9 mouse cellular contexts compared by ENCODE assay signal in the genomic region with DNA sequence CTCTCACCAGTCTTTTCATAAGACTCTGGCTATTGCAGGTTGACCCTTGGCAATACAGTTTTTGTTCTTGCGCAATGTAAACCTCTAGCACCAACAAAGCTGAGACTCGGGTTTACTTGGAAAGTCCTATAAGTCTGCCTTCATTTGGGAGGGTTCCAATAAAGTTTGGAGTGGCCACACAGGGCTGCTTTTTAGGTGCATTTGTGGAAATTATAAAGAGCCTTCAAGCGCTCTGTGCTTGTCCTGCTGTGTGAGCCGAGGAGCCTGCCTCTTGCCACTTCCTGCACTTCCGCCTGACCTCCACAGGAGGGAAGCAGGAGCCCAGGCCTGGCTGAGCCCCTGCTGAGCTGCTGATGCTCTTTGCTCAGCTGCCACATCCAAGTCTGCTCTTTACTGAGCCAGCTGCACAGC. TPM values are rescaled to one million over a fixed set of nuclear protein-coding genes. Genes with fewer than 3 reads are reported as not detected.
A peak's percentile ranks its signal among the peaks of the same experiment; 100 is the strongest.
DNase-seq lines count a peak whose midpoint lies in the region; ATAC-seq and TF ChIP-seq lines count a peak whose summit lies in the region.
"Had no signal": no experiment of that assay in that cellular context is flagged by ENCODE, and none has a peak within 500 bp of the region (broad histone marks: within the 10 kb centered on the region; RNA-seq: fewer than 3 reads in every experiment).

No protein-coding gene starts in this region.

- peak; percentile 55 to 59 for DNase-seq in layer of hippocampus, postnatal 10 days (ENCODE audit: low spot score in 2 of 2)
- DNase-seq in layer of hippocampus, postnatal 25 days (ENCODE audit: extremely low spot score in 1 of 2, low spot score in 1 of 2) = no peak
- peak; percentile 71 for DNase-seq in adrenal gland, postnatal 25 days
- DNase-seq in forelimb bud, embryonic 11.5 days (ENCODE audit: low read depth, low spot score) = peak; percentile 66
- DNase-seq in liver, postnatal 0 days = peak; percentile 64

- TF ChIP-seq CTCF in liver, postnatal 0 days (IDR thresholded peaks at IDR 0.05; ENCODE audit: low read depth) = peak; percentile 84

- ATAC-seq in intestine, embryonic 16.5 days = peak; percentile 82
- peak; percentile 90 for ATAC-seq in liver, postnatal 0 days
- peak; percentile 64; the same call in 1 of the 2 replicates for ATAC-seq in neural tube, embryonic 13.5 days (ENCODE audit: low read depth)
- no peak for ATAC-seq in erythroid progenitor cell, adult 5-6 weeks (replicated peaks; ENCODE audit: low FRiP score, poor library complexity, severe bottlenecking)

- WGBS in intestine, embryonic 16.5 days = 32% methylated on average over 5 of the region's 5 CpGs
- WGBS in liver, postnatal 0 days (ENCODE audit: insufficient replicate concordance) = 29% methylated on average over 5 of the region's 5 CpGs
- 32% methylated on average over 5 of the region's 5 CpGs for WGBS in neural tube, embryonic 13.5 days

- peaks cover 3% of the 10 kb centered on the region; the same call in 1 of the 2 replicates for H3K4me1 ChIP-seq in intestine, embryonic 16.5 days (ENCODE audit: control insufficient read depth, insufficient read depth, low read length)
- H3K4me1 ChIP-seq in liver, postnatal 0 days (ENCODE audit: insufficient read depth) = peaks cover 11% of the 10 kb centered on the region
- H3K4me1 ChIP-seq in neural tube, embryonic 13.5 days (replicated peaks) = no peaks in the 10 kb centered on the region; the same call in 1 of the 2 replicates

- peaks cover 6% of the 10 kb centered on the region; the same call in 1 of the 2 replicates for H3K36me3 ChIP-seq in intestine, embryonic 16.5 days (ENCODE audit: control insufficient read depth, insufficient read depth, low read length)
- peaks cover 19% of the 10 kb centered on the region for H3K36me3 ChIP-seq in liver, postnatal 0 days (replicated peaks; ENCODE audit: insufficient read depth, low read length)
- peaks cover 29% of the 10 kb centered on the region for H3K36me3 ChIP-seq in neural tube, embryonic 13.5 days

- H3K27me3 ChIP-seq in intestine, embryonic 16.5 days (replicated peaks; ENCODE audit: control insufficient read depth, insufficient read depth, low read length) = no peaks in the 10 kb centered on the region
- no peaks in the 10 kb centered on the region for H3K27me3 ChIP-seq in liver, postnatal 0 days (ENCODE audit: insufficient read depth, low read length)
- no peaks in the 10 kb centered on the region for H3K27me3 ChIP-seq in neural tube, embryonic 13.5 days

- no peaks in the 10 kb centered on the region for H3K9me3 ChIP-seq in intestine, embryonic 16.5 days (ENCODE audit: control insufficient read depth, low read length)
- H3K9me3 ChIP-seq in liver, postnatal 0 days (ENCODE audit: low read length) = no peaks in the 10 kb centered on the region
- no peaks in the 10 kb centered on the region for H3K9me3 ChIP-seq in neural tube, embryonic 13.5 days
- H3K9me3 ChIP-seq: megakaryocyte, embryonic 14.5 days had no signal

- no peak overlapping the region for H3K9ac ChIP-seq in intestine, embryonic 16.5 days (ENCODE audit: low read depth, low read length)
- H3K9ac ChIP-seq in liver, postnatal 0 days (replicated peaks) = no peak overlapping the region
- H3K9ac ChIP-seq in neural tube, embryonic 13.5 days = no peak overlapping the region

- TF ChIP-seq EP300 in liver, postnatal 0 days (IDR thresholded peaks at IDR 0.05; ENCODE audit: low read depth) = no peak

- no peak overlapping the region for H3K27ac ChIP-seq in intestine, embryonic 16.5 days (ENCODE audit: low read length)
- peak overlapping the region; percentile 41; the same call in 1 of the 2 replicates for H3K27ac ChIP-seq in liver, postnatal 0 days (ENCODE audit: low read depth)
- H3K27ac ChIP-seq in neural tube, embryonic 13.5 days (replicated peaks) = no peak overlapping the region

- H3K4me3 ChIP-seq in intestine, embryonic 16.5 days (ENCODE audit: low read length) = no peak overlapping the region
- H3K4me3 ChIP-seq in liver, postnatal 0 days (ENCODE audit: low read depth, low read length) = no peak overlapping the region
- no peak overlapping the region for H3K4me3 ChIP-seq in neural tube, embryonic 13.5 days
- H3K4me3 ChIP-seq: megakaryocyte, embryonic 14.5 days had no signal

- H3K4me2 ChIP-seq in intestine, embryonic 16.5 days (ENCODE audit: low read depth, low read length) = no peak overlapping the region
- H3K4me2 ChIP-seq in liver, postnatal 0 days (ENCODE audit: low read depth, low read length) = no peak overlapping the region; the same call in 1 of the 2 replicates
- H3K4me2 ChIP-seq in neural tube, embryonic 13.5 days = no peak overlapping the region

RNA-seq across cellular contexts. Expression of gene Clcn2, which starts 6.8 kb away (rescaled TPM):
- total RNA-seq in layer of hippocampus, postnatal 10 days (2021) = 10 to 100 TPM; 41.4 to 50.7 TPM
- total RNA-seq in layer of hippocampus, postnatal 25 days (2021) = 10 to 100 TPM; 63.8 to 76.4 TPM
- total RNA-seq in adrenal gland, postnatal 25 days (2021) = 45.9 and 74.4 TPM in 2 replicates
- polyA plus RNA-seq in intestine, embryonic 16.5 days (2015; fragmentation: Nextera tagmentation; extraction: Ambion mirVana) = 12.0 and 13.1 TPM in 2 replicates
- polyA plus RNA-seq in liver, postnatal 0 days (2015; fragmentation: Nextera tagmentation; extraction: Ambion mirVana) = 3.6 and 4.7 TPM in 2 replicates
- polyA plus RNA-seq in neural tube, embryonic 13.5 days (2015; fragmentation: Nextera tagmentation; extraction: Ambion mirVana) = 30.8 and 31.4 TPM in 2 replicates
- total RNA-seq in erythroid progenitor cell, adult 5-6 weeks (2015; ENCODE audit: low replicate concordance) = 11.5 and 21.0 TPM in 2 replicates
- 9.9 and 10.7 TPM in 2 replicates for total RNA-seq in erythroid progenitor cell, adult 5-6 weeks (2017; ENCODE audit: low replicate concordance)

RNA-seq across cellular contexts. Expression of gene Polr2h, which starts 6.9 kb away (rescaled TPM):
- 10 to 100 TPM; 23.2 to 27.7 TPM for total RNA-seq in layer of hippocampus, postnatal 10 days (2021)
- total RNA-seq in layer of hippocampus, postnatal 25 days (2021) = 10 to 100 TPM; 24.8 to 26.2 TPM
- total RNA-seq in adrenal gland, postnatal 25 days (2021) = 49.8 and 56.3 TPM in 2 replicates
- 84.5 and 95.5 TPM in 2 replicates for polyA plus RNA-seq in intestine, embryonic 16.5 days (2015; fragmentation: Nextera tagmentation; extraction: Ambion mirVana)
- polyA plus RNA-seq in liver, postnatal 0 days (2015; fragmentation: Nextera tagmentation; extraction: Ambion mirVana) = 25.1 and 27.5 TPM in 2 replicates
- polyA plus RNA-seq in neural tube, embryonic 13.5 days (2015; fragmentation: Nextera tagmentation; extraction: Ambion mirVana) = 89.9 and 92.3 TPM in 2 replicates
- total RNA-seq in erythroid progenitor cell, adult 5-6 weeks (2015; ENCODE audit: low replicate concordance) = 2.9 and 10.5 TPM in 2 replicates
- 5.8 and 11.2 TPM in 2 replicates for total RNA-seq in erythroid progenitor cell, adult 5-6 weeks (2017; ENCODE audit: low replicate concordance)

RNA-seq across cellular contexts. Expression of gene Chrd, which starts 8.6 kb away (rescaled TPM):
- total RNA-seq in layer of hippocampus, postnatal 10 days (2021) = 10 to 100 TPM; 25.1 TPM
- total RNA-seq in layer of hippocampus, postnatal 25 days (2021) = 10 to 100 TPM; 62.2 to 79.5 TPM
- 8.1 and 13.5 TPM in 2 replicates for total RNA-seq in adrenal gland, postnatal 25 days (2021)
- polyA plus RNA-seq in intestine, embryonic 16.5 days (2015; fragmentation: Nextera tagmentation; extraction: Ambion mirVana) = 3.0 and 3.1 TPM in 2 replicates
- 0.34 and 0.45 TPM in 2 replicates for polyA plus RNA-seq in liver, postnatal 0 days (2015; fragmentation: Nextera tagmentation; extraction: Ambion mirVana)
- 5.8 and 6.9 TPM in 2 replicates for polyA plus RNA-seq in neural tube, embryonic 13.5 days (2015; fragmentation: Nextera tagmentation; extraction: Ambion mirVana)
- not detected in 2 replicates for total RNA-seq in erythroid progenitor cell, adult 5-6 weeks (2015; ENCODE audit: low replicate concordance)
- total RNA-seq in erythroid progenitor cell, adult 5-6 weeks (2017; ENCODE audit: low replicate concordance) = not detected in 2 replicates

RNA-seq across cellular contexts. Expression of gene Thpo, which starts 10.0 kb away (rescaled TPM):
- 1 to 10 TPM; 3.7 to 4.3 TPM for total RNA-seq in layer of hippocampus, postnatal 10 days (2021)
- 10 to 100 TPM in 1 of 2 experiments, 1 to 10 TPM in 1; 9.0 to 14.2 TPM for total RNA-seq in layer of hippocampus, postnatal 25 days (2021)
- total RNA-seq in adrenal gland, postnatal 25 days (2021) = 1.6 and 3.2 TPM in 2 replicates
- 2.6 and 2.9 TPM in 2 replicates for polyA plus RNA-seq in intestine, embryonic 16.5 days (2015; fragmentation: Nextera tagmentation; extraction: Ambion mirVana)
- 8.6 and 8.9 TPM in 2 replicates for polyA plus RNA-seq in liver, postnatal 0 days (2015; fragmentation: Nextera tagmentation; extraction: Ambion mirVana)
- 0.99 and 1.5 TPM in 2 replicates for polyA plus RNA-seq in neural tube, embryonic 13.5 days (2015; fragmentation: Nextera tagmentation; extraction: Ambion mirVana)
- total RNA-seq in erythroid progenitor cell, adult 5-6 weeks (2015; ENCODE audit: low replicate concordance) = not detected in 2 replicates
- not detected in 2 replicates for total RNA-seq in erythroid progenitor cell, adult 5-6 weeks (2017; ENCODE audit: low replicate concordance)

RNA-seq across cellular contexts. Expression of gene Fam131a, which starts 31.3 kb away (rescaled TPM):
- 100 to 1,000 TPM; 298 to 325 TPM for total RNA-seq in layer of hippocampus, postnatal 10 days (2021)
- 100 to 1,000 TPM; 489 to 490 TPM for total RNA-seq in layer of hippocampus, postnatal 25 days (2021)
- total RNA-seq in adrenal gland, postnatal 25 days (2021) = 14.8 and 17.6 TPM in 2 replicates
- polyA plus RNA-seq in intestine, embryonic 16.5 days (2015; fragmentation: Nextera tagmentation; extraction: Ambion mirVana) = 6.2 and 6.8 TPM in 2 replicates
- polyA plus RNA-seq in liver, postnatal 0 days (2015; fragmentation: Nextera tagmentation; extraction: Ambion mirVana) = 0.88 and 1.4 TPM in 2 replicates
- 26.3 and 27.8 TPM in 2 replicates for polyA plus RNA-seq in neural tube, embryonic 13.5 days (2015; fragmentation: Nextera tagmentation; extraction: Ambion mirVana)
- total RNA-seq in erythroid progenitor cell, adult 5-6 weeks (2015; ENCODE audit: low replicate concordance) = not detected in 2 replicates
- not detected in 2 replicates for total RNA-seq in erythroid progenitor cell, adult 5-6 weeks (2017; ENCODE audit: low replicate concordance)

Comparison
In these comparisons a context has a peak if more than half of its experiments do, and no peak if none do; other contexts are left out.
1. DNase-seq: peak in layer of hippocampus, postnatal 10 days (2 of 2), adrenal gland, postnatal 25 days (single experiment), forelimb bud, embryonic 11.5 days (single experiment) and liver, postnatal 0 days (single experiment); none in layer of hippocampus, postnatal 25 days (0 of 2).